Mouse (Mus musculus) erythroid progenitor cell, adult 5-6 weeks (primary cell): ENCODE results near the gene Chst8. TPM values are rescaled to one million over a fixed set of nuclear protein-coding genes. Genes with fewer than 3 reads are reported as not detected.

Source experiments
- ATAC-seq: replicated peaks from 2 replicates; pipeline ENCODE4 v1.8.0; 2016; ENCODE audit warnings: moderate number of reproducible peaks, mild to moderate bottlenecking, moderate TSS enrichment, inconsistent platforms; ENCODE audit not compliant: poor library complexity, low FRiP score, severe bottlenecking
- total RNA-seq, 2 experiments: library from RNA; stranded (forward) in 1 of 2; stranded (reverse) in 1 of 2; fragments of 150-400 nt in 1 of 2; fragments of 186-747, 209-891 nt in 1 of 2; gene quantifications; 2 replicates each; pipeline versions ENCODE4 v1.2.3 to v1.2.4; 2015 to 2017; ENCODE audit warnings: low replicate concordance in 2 of 2

Gene Chst8
- total RNA-seq, 2 experiments from 2014 or later = not detected

- no peak for ATAC-seq
These were observed 166.2 kb downstream of the Chst8 start for GRCm38 (mm10) chr7:34646144-34646795.

GRCm38 (mm10) chr7:34645623-34646022 lies 166.9 kb downstream of the Chst8 start:
- ATAC-seq = no peak

- ATAC-seq = no peak
These were observed 167.9 kb downstream of the Chst8 start for GRCm38 (mm10) chr7:34644591-34644990.

GRCm38 (mm10) chr7:34643329-34643728 lies 169.2 kb downstream of the Chst8 start:
- no peak for ATAC-seq

GRCm38 (mm10) chr7:34641968-34642367 lies 170.5 kb downstream of the Chst8 start:
- no peak for ATAC-seq

GRCm38 (mm10) chr7:34639798-34640197 lies 172.7 kb downstream of the Chst8 start:
- ATAC-seq = no peak

GRCm38 (mm10) chr7:34636661-34637060 lies 175.8 kb downstream of the Chst8 start:
- ATAC-seq = no peak

GRCm38 (mm10) chr7:34632966-34633742 lies 179.4 kb downstream of the Chst8 start:
- no peak for ATAC-seq

GRCm38 (mm10) chr7:34630211-34631085 lies 182.1 kb downstream of the Chst8 start:
- ATAC-seq = no peak

GRCm38 (mm10) chr7:34629702-34630210 lies 182.8 kb downstream of the Chst8 start:
- ATAC-seq = no peak

Other genes starting within 250 kb of the Chst8 start
- not detected in 2 replicates for gene Kctd15, start 156.0 kb downstream of the Chst8 start, total RNA-seq (2015; ENCODE audit: low replicate concordance)
- gene Kctd15, start 156.0 kb downstream of the Chst8 start, total RNA-seq (2017; ENCODE audit: low replicate concordance) = not detected in 2 replicates
- gene Pepd, start 99.7 kb upstream of the Chst8 start, total RNA-seq (2015; ENCODE audit: low replicate concordance) = 15.5 and 17.2 TPM in 2 replicates
- 17.2 and 19.1 TPM in 2 replicates for gene Pepd, start 99.7 kb upstream of the Chst8 start, total RNA-seq (2017; ENCODE audit: low replicate concordance)
- gene Cebpg, start 243.9 kb upstream of the Chst8 start, total RNA-seq (2015; ENCODE audit: low replicate concordance) = 41.1 and 56.6 TPM in 2 replicates
- 55.4 and 81.1 TPM in 2 replicates for gene Cebpg, start 243.9 kb upstream of the Chst8 start, total RNA-seq (2017; ENCODE audit: low replicate concordance)